Mouse (Mus musculus): ENCODE results near the gene Gm5624. TPM values are rescaled to one million over a fixed set of nuclear protein-coding genes. Genes with fewer than 3 reads are reported as not detected.
"Not testable (repeated sequence)": the region's sequence is repeated elsewhere in the genome, so short reads cannot be mapped to it uniquely, and the experiment has no call there.

Gm5624 gene
- polyA plus RNA-seq (2014; fragmentation: Nextera tagmentation; extraction: Ambion mirVana) = not detected in 2 replicates

DNA sequence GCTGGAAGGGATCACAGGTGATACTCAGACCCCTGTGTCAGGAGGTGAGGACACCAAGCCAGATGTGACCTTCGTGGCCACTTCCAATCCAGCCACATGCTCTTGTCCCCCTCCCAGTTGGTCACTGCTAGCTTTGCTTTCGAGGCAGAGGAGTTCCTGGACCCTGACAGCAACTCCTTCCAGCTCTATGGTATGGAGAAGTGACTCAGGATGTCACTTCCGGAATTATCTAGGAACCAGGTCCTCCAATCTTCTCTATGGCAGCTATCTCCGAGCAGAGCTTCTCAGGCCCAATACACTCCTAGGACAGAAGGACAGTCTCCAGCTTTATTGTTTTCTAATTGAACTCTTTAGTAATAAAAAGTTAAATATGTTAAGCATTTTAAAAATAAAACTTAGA lies at the start of gene Gm5624:
TSS of gene Gm5624 (minus strand) at position 202 of the 400 bp plus-strand sequence.
- not testable (repeated sequence) for H3K36me3 ChIP-seq (ENCODE audit: control insufficient read depth, insufficient read depth, low read length); H3K4me1 ChIP-seq (ENCODE audit: control insufficient read depth, insufficient read depth, low read length); ATAC-seq (replicated peaks; ENCODE audit: insufficient number of reproducible peaks, low FRiP score, low TSS enrichment); H3K9me3 ChIP-seq (replicated peaks; ENCODE audit: control insufficient read depth, low read length); H3K4me3 ChIP-seq (ENCODE audit: low read depth, low read length); H3K27me3 ChIP-seq (ENCODE audit: control insufficient read depth, insufficient read depth, low read length); H3K27ac ChIP-seq (ENCODE audit: low read depth, low read length); H3K9ac ChIP-seq (ENCODE audit: low read depth, low read length); H3K4me2 ChIP-seq
- WGBS (ENCODE audit: insufficient replicate concordance) = 73% methylated on average over 4 of the region's 4 CpGs

DNA sequence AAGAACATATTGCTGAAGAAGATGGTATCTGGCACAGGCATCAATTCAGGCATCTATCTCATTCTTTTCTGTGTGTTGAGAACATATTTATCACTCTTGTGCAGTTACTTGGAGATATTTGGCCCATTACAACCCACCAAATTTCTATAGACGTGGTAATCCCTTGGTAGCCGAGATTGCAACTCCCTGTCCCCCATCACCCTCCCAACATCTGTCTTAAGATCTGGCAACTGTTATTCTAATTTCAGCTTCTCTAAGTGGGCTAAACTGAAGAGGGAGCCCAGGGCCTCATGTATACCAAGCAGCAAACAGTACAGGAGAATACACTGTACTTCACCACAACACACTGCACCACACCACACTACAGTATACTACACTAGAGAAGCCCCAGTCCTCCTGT lies 36.0 kb downstream of the Gm5624 start:
- 65% methylated on average over 2 of the region's 2 CpGs for WGBS (ENCODE audit: insufficient replicate concordance)
- not testable (repeated sequence) for H3K36me3 ChIP-seq (ENCODE audit: control insufficient read depth, insufficient read depth, low read length); H3K27ac ChIP-seq (ENCODE audit: low read depth, low read length)

GRCm38 (mm10) chr14:44582853-44583252 lies 44.9 kb downstream of the Gm5624 start, which contains the start of gene Gm8247:
Gene Gm8247, plus strand, starts transcription at chr14:44583153.
- not testable (repeated sequence) for H3K27me3 ChIP-seq (ENCODE audit: control insufficient read depth, insufficient read depth, low read length); H3K36me3 ChIP-seq (ENCODE audit: control insufficient read depth, insufficient read depth, low read length); H3K4me2 ChIP-seq; ATAC-seq (replicated peaks; ENCODE audit: insufficient number of reproducible peaks, low FRiP score, low TSS enrichment); H3K4me3 ChIP-seq (ENCODE audit: low read depth, low read length); H3K9ac ChIP-seq (ENCODE audit: low read depth, low read length); H3K27ac ChIP-seq (ENCODE audit: low read depth, low read length); H3K4me1 ChIP-seq (ENCODE audit: control insufficient read depth, insufficient read depth, low read length); H3K9me3 ChIP-seq (replicated peaks; ENCODE audit: control insufficient read depth, low read length)
- WGBS (ENCODE audit: insufficient replicate concordance) = 72% methylated on average over 4 of the region's 4 CpGs

More for the DNA sequence above, 36.0 kb downstream of the Gm5624 start:
- not testable (repeated sequence) for H3K4me3 ChIP-seq (ENCODE audit: low read depth, low read length); H3K9ac ChIP-seq (ENCODE audit: low read depth, low read length); H3K4me2 ChIP-seq; H3K4me1 ChIP-seq (ENCODE audit: control insufficient read depth, insufficient read depth, low read length); H3K9me3 ChIP-seq (replicated peaks; ENCODE audit: control insufficient read depth, low read length); H3K27me3 ChIP-seq (ENCODE audit: control insufficient read depth, insufficient read depth, low read length); ATAC-seq (replicated peaks; ENCODE audit: insufficient number of reproducible peaks, low FRiP score, low TSS enrichment)

DNA sequence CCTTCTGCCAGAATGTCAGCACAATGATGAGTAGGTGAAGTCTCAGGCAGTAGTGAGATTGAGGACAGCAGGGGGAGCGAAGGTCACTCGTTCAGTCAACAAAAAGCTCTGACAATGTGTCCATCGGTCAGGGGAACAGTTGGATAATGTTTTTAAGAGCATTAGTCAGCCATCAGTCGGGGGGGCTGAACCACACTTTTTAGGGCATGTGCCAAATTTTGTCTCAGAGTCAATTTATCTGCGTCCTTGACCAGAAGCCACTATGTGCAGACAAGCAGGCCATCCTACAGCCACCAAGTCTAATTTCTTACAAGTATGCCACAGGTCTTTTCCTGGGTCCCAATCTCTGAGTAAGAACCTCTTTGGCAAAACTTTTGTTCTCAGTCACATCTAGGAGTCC lies 79.8 kb downstream of the Gm5624 start:
- not testable (repeated sequence) for H3K9me3 ChIP-seq (replicated peaks; ENCODE audit: control insufficient read depth, low read length); H3K4me1 ChIP-seq (ENCODE audit: control insufficient read depth, insufficient read depth, low read length); H3K4me2 ChIP-seq; ATAC-seq (replicated peaks; ENCODE audit: insufficient number of reproducible peaks, low FRiP score, low TSS enrichment); H3K4me3 ChIP-seq (ENCODE audit: low read depth, low read length); H3K9ac ChIP-seq (ENCODE audit: low read depth, low read length); H3K36me3 ChIP-seq (ENCODE audit: control insufficient read depth, insufficient read depth, low read length); H3K27me3 ChIP-seq (ENCODE audit: control insufficient read depth, insufficient read depth, low read length); H3K27ac ChIP-seq (ENCODE audit: low read depth, low read length)
- 73% methylated on average over 3 of the region's 5 CpGs for WGBS (ENCODE audit: insufficient replicate concordance)

GRCm38 (mm10) chr14:44517976-44518375 lies 109.8 kb downstream of the Gm5624 start, which contains the start of gene Gm17093:
Gene Gm17093, plus strand, starts transcription at chr14:44518276.
- H3K9ac ChIP-seq (ENCODE audit: low read depth, low read length); H3K4me2 ChIP-seq; ATAC-seq (replicated peaks; ENCODE audit: insufficient number of reproducible peaks, low FRiP score, low TSS enrichment); H3K27ac ChIP-seq (ENCODE audit: low read depth, low read length); H3K4me3 ChIP-seq (ENCODE audit: low read depth, low read length); H3K4me1 ChIP-seq (ENCODE audit: control insufficient read depth, insufficient read depth, low read length); H3K9me3 ChIP-seq (replicated peaks; ENCODE audit: control insufficient read depth, low read length); H3K27me3 ChIP-seq (ENCODE audit: control insufficient read depth, insufficient read depth, low read length); H3K36me3 ChIP-seq (ENCODE audit: control insufficient read depth, insufficient read depth, low read length): not testable (repeated sequence)
- 78% methylated on average over 5 of the region's 5 CpGs for WGBS (ENCODE audit: insufficient replicate concordance)

Other genes starting within 250 kb of the Gm5624 start
- gene Gm3371, start 217.2 kb downstream of the Gm5624 start, polyA plus RNA-seq (2014; fragmentation: Nextera tagmentation; extraction: Ambion mirVana) = not detected in 2 replicates
- gene Gm8232, start 194.3 kb downstream of the Gm5624 start, polyA plus RNA-seq (2014; fragmentation: Nextera tagmentation; extraction: Ambion mirVana) = not detected in 2 replicates
- gene BC061237, start 135.5 kb downstream of the Gm5624 start, polyA plus RNA-seq (2014; fragmentation: Nextera tagmentation; extraction: Ambion mirVana) = not detected in 2 replicates
- gene Gm17093, start 109.7 kb downstream of the Gm5624 start, polyA plus RNA-seq (2014; fragmentation: Nextera tagmentation; extraction: Ambion mirVana) = not detected in 2 replicates
- gene Gm8247, start 44.8 kb downstream of the Gm5624 start, polyA plus RNA-seq (2014; fragmentation: Nextera tagmentation; extraction: Ambion mirVana) = not detected in 2 replicates
- gene Gm8257, start 78.5 kb upstream of the Gm5624 start, polyA plus RNA-seq (2014; fragmentation: Nextera tagmentation; extraction: Ambion mirVana) = not detected in 2 replicates
- not detected in 2 replicates for gene Gm8267, start 122.4 kb upstream of the Gm5624 start, polyA plus RNA-seq (2014; fragmentation: Nextera tagmentation; extraction: Ambion mirVana)
- gene Ptgdr, start 231.4 kb upstream of the Gm5624 start, polyA plus RNA-seq (2014; fragmentation: Nextera tagmentation; extraction: Ambion mirVana) = not detected in 2 replicates

Data from heart, embryonic 11.5 days (tissue).